Mouse (Mus musculus): ENCODE measurements around the gene Zfp493. TPM values are rescaled to one million over a fixed set of nuclear protein-coding genes. Genes with fewer than 3 reads are reported as not detected.

Zfp493 gene
- polyA plus RNA-seq, 1 experiment = 0.03 TPM

DNA sequence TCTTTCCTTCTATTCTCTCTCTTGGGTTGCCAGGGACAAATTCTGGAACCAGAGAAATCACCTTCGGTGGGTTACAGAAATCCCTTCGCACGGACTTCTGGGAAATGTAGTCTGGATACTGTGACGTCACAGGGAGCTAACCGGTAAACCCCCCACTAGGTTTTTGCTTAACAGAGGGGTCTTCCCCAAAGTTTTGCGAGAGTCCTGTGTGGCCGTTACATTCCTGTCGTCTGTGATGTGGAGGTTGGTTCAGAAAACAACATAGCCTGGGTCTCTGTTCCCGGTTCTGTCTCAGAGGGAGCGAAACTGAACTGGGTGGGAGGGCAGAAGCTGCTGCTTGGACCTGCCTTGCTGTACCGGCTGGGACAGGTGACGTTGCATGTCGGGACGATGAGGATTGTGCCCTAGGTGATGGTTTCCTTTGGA lies 51.4 kb downstream of the Zfp493 start, which contains the start of gene Gm10037:
TSS of gene Gm10037 (plus strand) at position 196 of the 426 bp plus-strand sequence.
- no peak for TF ChIP-seq GATA1 (IDR thresholded peaks at IDR 0.05; ENCODE audit: low read length)

Other genes with a start within 250 kb of the Zfp493 start
- 0.17 and 0.18 TPM in 2 replicates for gene Zfp748, start 225.9 kb upstream of the Zfp493 start, polyA plus RNA-seq (2012)
- gene Zfp729b, start 170.0 kb upstream of the Zfp493 start, polyA plus RNA-seq (2012) = 0.23 and 0.42 TPM in 2 replicates
- gene Gm49345, start 141.9 kb upstream of the Zfp493 start, polyA plus RNA-seq (2012) = 0.02 TPM in 1 of 2 replicates, not detected in the other
- 0.14 and 0.17 TPM in 2 replicates for gene Zfp729a, start 141.9 kb upstream of the Zfp493 start, polyA plus RNA-seq (2012)
- gene Zfp738, start 92.6 kb upstream of the Zfp493 start, polyA plus RNA-seq (2012) = 0.12 and 0.31 TPM in 2 replicates
- gene Zfp65, start 50.5 kb upstream of the Zfp493 start, polyA plus RNA-seq (2012) = 0.61 and 0.95 TPM in 2 replicates
- 0.14 and 0.16 TPM in 2 replicates for gene Zfp85, start 24.5 kb upstream of the Zfp493 start, polyA plus RNA-seq (2012)
- gene Zfp273, start 34.0 kb downstream of the Zfp493 start, polyA plus RNA-seq (2012) = 0.03 and 0.11 TPM in 2 replicates
- not detected in 2 replicates for gene Gm10037, start 51.4 kb downstream of the Zfp493 start, polyA plus RNA-seq (2012)
- gene BC048507, start 83.6 kb downstream of the Zfp493 start, polyA plus RNA-seq (2012) = not detected in 2 replicates